Mouse (Mus musculus): Measurements from ENCODE around the gene Ttc39a.

DNA sequence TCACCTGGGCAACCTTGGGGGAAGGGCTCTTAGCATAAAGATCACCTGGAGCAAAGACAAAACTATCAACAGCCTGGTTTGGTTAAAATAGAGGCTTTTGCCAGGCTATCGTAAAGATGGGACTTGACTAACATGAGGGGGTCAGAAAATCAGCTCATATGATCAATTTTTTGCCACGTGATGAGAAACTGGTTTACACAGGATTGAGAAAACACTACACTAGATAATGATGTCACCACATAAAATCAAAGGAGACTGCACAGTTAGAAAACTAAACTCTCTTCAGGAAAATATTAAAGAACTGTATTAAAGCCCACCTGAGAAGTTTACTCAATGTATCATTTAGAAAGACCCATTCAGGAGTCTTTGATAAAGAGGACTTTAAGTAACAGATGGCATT, 68.7 kb downstream of the Ttc39a start:
- no peak for TF ChIP-seq CTCF (IDR thresholded peaks at IDR 0.05; ENCODE audit: control insufficient read depth, insufficient read depth, insufficient replicate concordance, low read depth, low read length)
- TF ChIP-seq POLR2A (IDR thresholded peaks at IDR 0.05; ENCODE audit: control insufficient read depth, low read depth, low read length): no peak

Data from testis, adult 2 months (tissue).